Mouse (Mus musculus) neural tube, embryonic 11.5 days (tissue): Measurements from ENCODE around the gene Lmna. TPM values are rescaled to one million over a fixed set of nuclear protein-coding genes. Genes with fewer than 3 reads are reported as not detected.

Experiments used
- ATAC-seq: fragments of 200-750 bp; cut with Nextera tagmentation; 2 replicates; pipeline ENCODE4 v1.8.0; 2017; ENCODE audit warnings: moderate number of reproducible peaks, mild to moderate bottlenecking, moderate TSS enrichment, moderate library complexity; ENCODE audit not compliant: insufficient read depth, low FRiP score, low TSS enrichment
- DNase-seq: peaks from one replicate; pipeline ENCODE4 v3.0.0-alpha.2; 2015; ENCODE audit warnings: low spot score
- H3K27ac ChIP-seq: fragments of 300-500 bp; sonication (generic); 2 replicates; pipeline ENCODE4 v1.5.1; 2014; ENCODE audit warnings: low read depth, mild to moderate bottlenecking, low read length
- H3K27me3 ChIP-seq: fragments of 300-500 bp; sonication (generic); 2 replicates; pipeline ENCODE4 v1.6.1; 2014; ENCODE audit warnings: mild to moderate bottlenecking, low read length, mixed read lengths; ENCODE audit not compliant: control insufficient read depth, insufficient read depth
- H3K36me3 ChIP-seq: fragments of 300-500 bp; sonication (generic); 2 replicates; pipeline ENCODE4 v1.6.1; 2014; ENCODE audit warnings: mild to moderate bottlenecking, low read length, moderate library complexity, mixed read lengths; ENCODE audit not compliant: control insufficient read depth, insufficient read depth
- H3K4me1 ChIP-seq: fragments of 300-500 bp; sonication (generic); 2 replicates; pipeline ENCODE4 v1.6.1; 2014; ENCODE audit warnings: low read length, mixed read lengths; ENCODE audit not compliant: control insufficient read depth, insufficient read depth
- H3K4me2 ChIP-seq: fragments of 300-500 bp; sonication (generic); 2 replicates; pipeline ENCODE4 v1.6.1; 2014; ENCODE audit warnings: low read depth, mild to moderate bottlenecking, moderate library complexity
- H3K4me3 ChIP-seq: fragments of 300-500 bp; sonication (generic); 2 replicates; pipeline ENCODE4 v1.5.1; 2014; ENCODE audit warnings: low read depth, low read length
- H3K9ac ChIP-seq: fragments of 300-500 bp; sonication (generic); 2 replicates; pipeline ENCODE4 v1.6.1; 2014; ENCODE audit warnings: mild to moderate bottlenecking, low read length
- H3K9me3 ChIP-seq: fragments of 300-500 bp; sonication (generic); 2 replicates; pipeline ENCODE4 v1.6.1; 2016; ENCODE audit warnings: low read length; ENCODE audit not compliant: control insufficient read depth
- WGBS: fragments of 180-500 bp; shearing (Covaris S2); extraction: QIAGEN DNeasy Blood & Tissue Kit; methylation state at CpG from one replicate; pipeline ENCODE4 v1.1.7; 2014; 5-methylcytosine and 5-hydroxymethylcytosine counted together
- polyA plus RNA-seq: library from polyadenylated mRNA; unstranded; fragments of >200 nt; fragmentation: Nextera tagmentation; extraction: Ambion mirVana; gene quantifications from 2 replicates; pipeline ENCODE4 v1.2.1, GENCODE M21; 2014

Gene Lmna
- polyA plus RNA-seq, 1 experiment from 2014 or later, result 17.4 TPM

DNA sequence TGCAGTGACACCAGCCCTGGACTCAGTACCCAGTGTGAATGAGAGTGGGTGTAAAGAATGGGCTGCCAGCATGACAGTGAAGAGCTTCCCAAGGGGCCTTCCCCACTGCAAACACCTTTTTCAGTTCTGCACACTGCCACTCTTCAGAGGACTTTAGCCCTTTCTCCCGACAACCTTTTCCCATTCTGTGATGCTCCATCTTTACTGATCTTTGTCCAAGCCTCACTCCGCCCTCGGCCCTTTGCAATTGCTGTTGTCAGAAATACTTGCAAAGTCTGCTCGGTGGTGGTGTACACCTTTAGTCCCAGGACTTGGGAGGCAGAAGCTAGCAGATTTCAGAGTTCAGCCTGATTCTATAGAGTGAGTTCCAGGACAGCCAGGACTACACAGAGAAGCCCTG, 41.8 kb upstream of the Lmna start:
- Histone ChIP-seq H3K9ac (no peak overlapping the region), H3K4me3 (no peak overlapping the region), H3K36me3 (peaks cover 4% of the 10 kb centered on the region), H3K4me1 (peaks cover 11% of the 10 kb centered on the region), H3K4me2 (no peak overlapping the region; the same call in 1 of the 2 replicates), H3K9me3 (no peaks in the 10 kb centered on the region), H3K27ac (no peak overlapping the region), H3K27me3 (no peaks in the 10 kb centered on the region)
- ATAC-seq (no peak), DNase-seq (no peak)
- WGBS, result 86% methylated on average over 4 of the region's 4 CpGs

DNA sequence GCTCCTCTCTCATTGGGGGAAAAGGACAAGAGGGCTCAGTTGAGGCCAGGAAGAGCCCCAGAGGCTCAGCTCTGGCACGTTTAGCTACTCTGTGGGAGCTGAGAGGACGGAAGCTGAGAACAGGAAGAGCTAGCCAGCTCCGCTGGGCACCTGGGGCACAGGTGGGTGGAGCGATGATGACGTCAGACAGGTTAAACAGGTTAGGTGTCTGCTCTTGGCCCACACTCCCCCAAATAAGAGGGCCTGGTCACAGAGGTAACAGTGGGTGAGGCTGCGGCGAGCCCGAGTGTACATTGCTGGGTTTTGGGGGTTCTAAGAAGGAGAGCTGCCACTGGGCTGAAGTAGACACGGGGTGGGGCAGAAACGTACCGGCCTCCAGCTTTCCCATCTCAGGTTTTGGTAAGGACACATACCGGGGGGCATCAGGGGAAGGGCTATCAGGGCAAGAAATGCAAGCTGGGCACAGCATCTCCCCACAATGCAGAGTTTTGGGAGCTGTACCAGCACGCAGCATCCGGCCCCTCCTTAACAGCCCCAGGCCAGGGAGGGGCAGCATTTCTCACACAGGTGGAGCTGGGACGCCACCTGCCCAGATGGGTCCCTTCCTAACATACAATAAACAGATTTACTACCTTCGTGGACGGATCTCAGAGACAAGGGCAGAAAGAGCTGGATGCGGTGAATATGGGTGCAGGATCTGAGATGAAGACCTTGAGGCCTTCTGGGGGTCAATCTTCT, 38.6 kb upstream of the Lmna start, which contains the start of gene Rab25:
Rab25 (minus strand) TSS at position 121 of the 738 bp plus-strand sequence.
- H3K27ac ChIP-seq, result no peak within 1 kb of the TSS
- no peaks in the 10 kb centered on the region for H3K27me3 ChIP-seq
- ATAC-seq (no peak), DNase-seq (no peak)
- H3K4me2 ChIP-seq, result no peak within 1 kb of the TSS
- no peak within 1 kb of the TSS for H3K4me3 ChIP-seq
- H3K9me3 ChIP-seq, result no peaks in the 10 kb centered on the region
- 50% methylated on average over 18 of the region's 18 CpGs for WGBS
- no peak within 1 kb of the TSS for H3K9ac ChIP-seq
- H3K4me1 ChIP-seq, result peaks cover 7% of the 10 kb centered on the region
- H3K36me3 ChIP-seq, result no peaks in the 10 kb centered on the region; the same call in 1 of the 2 replicates

DNA sequence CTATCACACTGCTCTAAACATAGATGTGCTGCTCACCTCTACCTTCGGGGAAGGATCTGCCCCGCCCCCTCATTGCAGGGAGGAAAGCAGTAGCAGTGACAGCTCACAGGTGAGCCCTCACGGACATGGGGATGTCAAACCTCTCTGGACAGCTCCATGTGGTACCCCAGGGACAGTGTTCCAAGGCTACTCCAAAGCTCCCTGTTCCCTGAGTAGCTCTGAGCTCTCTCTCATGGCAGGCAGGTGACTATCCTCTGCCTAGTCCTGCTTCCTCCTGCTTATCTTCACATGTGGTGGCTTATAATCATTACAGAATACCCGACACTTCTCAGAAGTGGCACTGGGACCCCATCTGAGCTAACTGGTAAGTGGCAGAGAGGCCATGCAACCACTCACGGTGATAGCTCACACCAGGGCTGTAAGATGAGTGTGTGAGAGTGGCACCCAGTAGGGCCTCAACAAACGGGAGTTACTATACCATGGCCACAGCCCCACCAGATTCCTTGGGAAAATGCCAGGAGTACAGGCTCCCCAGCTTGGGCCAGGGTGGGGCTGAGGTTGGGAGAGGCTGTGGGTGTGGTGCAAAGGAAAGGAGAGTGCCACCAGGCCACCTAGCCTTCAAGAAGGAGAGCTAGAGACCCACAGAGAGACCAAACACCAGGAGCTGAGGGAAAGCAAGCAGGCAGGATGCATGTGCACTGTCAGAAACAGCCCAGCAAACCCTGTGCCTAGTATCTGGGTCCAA, 37.1 kb upstream of the Lmna start:
- 78% methylated on average over 6 of the region's 6 CpGs for WGBS
- Histone ChIP-seq H3K4me2 (no peak overlapping the region), H3K9me3 (no peaks in the 10 kb centered on the region), H3K27me3 (no peaks in the 10 kb centered on the region), H3K27ac (no peak overlapping the region), H3K9ac (no peak overlapping the region), H3K4me1 (peaks cover 2% of the 10 kb centered on the region), H3K36me3 (no peaks in the 10 kb centered on the region; the same call in 1 of the 2 replicates), H3K4me3 (no peak overlapping the region)
- ATAC-seq (no peak), DNase-seq (no peak)

DNA sequence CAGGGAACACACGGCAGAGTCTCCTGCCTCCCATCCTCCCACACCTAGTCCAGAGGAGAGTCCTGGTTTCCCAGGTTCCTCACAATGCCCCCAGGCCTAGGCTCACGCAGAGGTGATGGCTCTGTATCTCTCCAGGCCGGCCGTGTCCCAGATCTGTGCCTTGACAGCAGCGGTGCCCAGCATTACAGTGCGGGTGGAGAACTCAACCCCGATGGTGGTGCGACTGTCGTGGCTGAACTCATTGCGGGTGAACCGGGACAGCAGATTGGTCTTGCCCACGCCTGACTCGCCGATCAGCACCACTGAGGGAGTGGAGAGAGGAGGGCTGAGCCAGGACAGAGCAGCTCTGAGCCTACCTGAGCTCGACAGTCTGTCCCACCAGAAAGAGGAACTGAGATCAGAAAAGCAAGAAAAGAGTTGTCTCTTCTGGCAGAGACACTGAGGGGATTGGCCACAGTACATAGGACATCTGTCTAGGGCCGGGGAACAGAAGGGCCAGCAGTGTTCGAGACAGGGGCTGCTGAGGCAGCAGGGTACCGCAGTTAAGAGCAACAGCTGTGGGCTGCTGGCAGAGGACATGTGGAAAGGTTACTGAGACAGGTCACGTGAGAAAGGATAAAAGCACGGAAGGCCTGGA, 35.3 kb upstream of the Lmna start:
- H3K4me3 ChIP-seq, result no peak overlapping the region

DNA sequence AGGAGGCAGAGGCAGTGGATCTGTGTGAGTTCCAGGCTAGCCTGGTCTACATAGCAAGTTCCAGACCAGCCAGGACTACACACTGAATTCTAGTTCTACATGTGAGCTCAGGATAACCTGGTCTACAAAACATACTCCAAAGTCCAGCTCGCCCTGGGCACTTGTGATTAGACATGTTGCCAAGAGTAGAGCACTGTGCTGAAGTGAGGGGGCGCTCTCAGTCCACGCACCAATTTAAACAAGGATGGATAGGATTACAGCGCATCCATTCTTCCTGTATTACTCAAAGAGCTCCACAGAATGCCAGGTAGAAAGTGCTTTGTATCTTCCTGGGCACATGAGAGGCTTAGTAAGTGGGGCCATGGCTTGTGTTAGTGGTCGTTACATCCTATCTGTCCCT, 34.8 kb upstream of the Lmna start:
- no peak overlapping the region for H3K27ac ChIP-seq
- no peaks in the 10 kb centered on the region for H3K9me3 ChIP-seq
- H3K36me3 ChIP-seq, result peaks cover 3% of the 10 kb centered on the region; the same call in 1 of the 2 replicates
- WGBS, result 45% methylated on average over 5 of the region's 5 CpGs
- no peaks in the 10 kb centered on the region for H3K27me3 ChIP-seq
- no peak overlapping the region for H3K4me2 ChIP-seq
- H3K4me1 ChIP-seq, result no peaks in the 10 kb centered on the region; the same call in 1 of the 2 replicates
- no peak for ATAC-seq
- DNase-seq, result no peak
- no peak overlapping the region for H3K4me3 ChIP-seq
- H3K9ac ChIP-seq, result no peak overlapping the region

More for the DNA sequence above, 35.3 kb upstream of the Lmna start:
- DNase-seq (no peak), ATAC-seq (no peak)
- WGBS, result 67% methylated on average over 20 of the region's 20 CpGs
- Histone ChIP-seq H3K4me1 (no peaks in the 10 kb centered on the region), H3K9me3 (no peaks in the 10 kb centered on the region), H3K36me3 (peaks cover 2% of the 10 kb centered on the region; the same call in 1 of the 2 replicates), H3K9ac (no peak overlapping the region), H3K27ac (no peak overlapping the region), H3K4me2 (no peak overlapping the region), H3K27me3 (no peaks in the 10 kb centered on the region)

DNA sequence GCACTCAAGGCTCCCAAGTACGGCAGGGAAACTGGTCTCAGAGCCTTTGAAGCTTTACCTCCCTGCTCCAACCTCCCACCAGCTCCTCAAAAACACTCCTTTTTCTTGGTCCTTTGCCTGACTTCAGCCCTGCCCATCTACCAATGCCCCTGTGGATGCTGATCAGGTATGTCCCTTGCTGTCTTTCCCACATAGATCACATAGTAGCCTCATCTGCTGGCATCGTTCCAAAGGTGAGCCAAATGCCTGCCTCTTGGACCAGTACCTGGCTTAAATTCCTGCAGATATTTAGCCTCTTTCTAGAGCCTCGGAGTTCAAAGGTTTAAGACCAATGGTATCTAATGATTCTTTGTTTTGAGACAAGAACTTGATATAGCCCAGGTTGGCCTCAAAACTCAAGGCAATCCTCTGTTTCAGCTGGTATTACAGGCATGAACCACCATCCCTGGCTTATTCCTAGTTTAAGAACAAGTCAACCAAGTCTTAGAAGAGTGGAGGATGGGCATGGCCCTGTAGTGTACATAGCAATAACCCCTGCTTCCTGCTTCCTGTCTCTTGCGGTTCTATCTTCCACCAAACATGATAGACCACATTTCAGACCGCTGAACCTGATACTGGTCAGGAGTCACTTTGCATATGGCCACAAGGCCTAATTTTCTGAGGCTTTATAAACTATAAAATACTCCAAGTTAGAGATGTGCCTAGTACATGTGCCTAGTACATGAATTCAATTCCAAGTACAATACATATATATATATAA, 34.1 kb upstream of the Lmna start:
- Histone ChIP-seq H3K4me3 (no peak overlapping the region), H3K9me3 (no peaks in the 10 kb centered on the region), H3K9ac (no peak overlapping the region), H3K27me3 (no peaks in the 10 kb centered on the region), H3K36me3 (peaks cover 3% of the 10 kb centered on the region; the same call in 1 of the 2 replicates), H3K27ac (no peak overlapping the region), H3K4me2 (no peak overlapping the region), H3K4me1 (peaks cover 4% of the 10 kb centered on the region)
- 77% methylated on average over 5 of the region's 5 CpGs for WGBS
- DNase-seq (no peak), ATAC-seq (no peak)

DNA sequence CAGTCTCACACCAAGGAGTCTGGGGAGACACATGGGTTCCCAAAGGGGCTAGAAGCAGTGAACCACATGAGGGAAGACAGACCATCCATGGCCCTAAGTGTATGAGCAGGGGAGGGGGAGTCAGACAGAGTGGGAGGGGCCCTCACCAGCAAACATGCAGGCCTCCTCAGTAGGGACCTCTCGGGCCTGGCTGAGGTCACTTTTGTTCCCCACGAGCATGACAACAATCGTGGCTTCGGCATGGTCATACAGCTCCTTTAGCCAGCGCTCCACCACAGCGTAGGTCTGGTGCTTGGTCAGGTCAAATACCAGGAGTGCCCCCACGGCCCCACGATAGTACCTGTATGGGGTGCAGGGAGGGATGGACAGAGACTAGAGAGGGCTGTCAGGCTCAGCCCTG, 33.4 kb upstream of the Lmna start:
- ATAC-seq (no peak), DNase-seq (no peak)
- H3K4me3 ChIP-seq, result no peak overlapping the region
- H3K36me3 ChIP-seq, result peaks cover 8% of the 10 kb centered on the region
- 89% methylated on average over 8 of the region's 8 CpGs for WGBS
- no peak overlapping the region for H3K9ac ChIP-seq
- no peak overlapping the region for H3K4me2 ChIP-seq
- H3K9me3 ChIP-seq, result no peaks in the 10 kb centered on the region
- H3K27me3 ChIP-seq, result no peaks in the 10 kb centered on the region
- peaks cover 10% of the 10 kb centered on the region for H3K4me1 ChIP-seq
- no peak overlapping the region for H3K27ac ChIP-seq

DNA sequence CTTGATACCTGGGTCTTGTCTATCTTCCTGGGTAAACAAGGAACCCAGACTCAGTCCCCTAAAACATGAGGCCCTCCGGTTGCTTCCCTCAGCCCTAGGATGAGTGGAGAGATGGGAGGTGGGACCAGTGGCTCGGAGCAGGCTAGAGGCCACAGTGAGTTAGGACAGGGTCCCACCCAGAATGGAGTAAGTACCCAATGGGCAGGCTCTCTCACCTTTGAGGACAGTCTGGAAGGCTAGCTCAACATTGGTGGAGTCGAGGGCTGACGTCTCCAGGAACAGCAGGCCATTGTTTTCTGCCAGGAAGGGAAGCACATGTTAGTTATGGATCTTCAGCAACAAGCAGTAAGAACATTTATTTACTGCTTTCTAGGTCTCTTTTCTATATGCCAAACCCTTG, 32.7 kb upstream of the Lmna start:
- no peak overlapping the region for H3K4me3 ChIP-seq
- no peak overlapping the region for H3K4me2 ChIP-seq
- no peaks in the 10 kb centered on the region for H3K9me3 ChIP-seq
- peaks cover 17% of the 10 kb centered on the region for H3K4me1 ChIP-seq
- DNase-seq (no peak), ATAC-seq (no peak)
- H3K9ac ChIP-seq, result no peak overlapping the region
- H3K27me3 ChIP-seq, result no peaks in the 10 kb centered on the region
- no peak overlapping the region for H3K27ac ChIP-seq
- WGBS, result 67% methylated on average over 4 of the region's 4 CpGs
- peaks cover 13% of the 10 kb centered on the region for H3K36me3 ChIP-seq
